ENCODE assay signal across 21 mouse cellular contexts in the genomic region with DNA sequence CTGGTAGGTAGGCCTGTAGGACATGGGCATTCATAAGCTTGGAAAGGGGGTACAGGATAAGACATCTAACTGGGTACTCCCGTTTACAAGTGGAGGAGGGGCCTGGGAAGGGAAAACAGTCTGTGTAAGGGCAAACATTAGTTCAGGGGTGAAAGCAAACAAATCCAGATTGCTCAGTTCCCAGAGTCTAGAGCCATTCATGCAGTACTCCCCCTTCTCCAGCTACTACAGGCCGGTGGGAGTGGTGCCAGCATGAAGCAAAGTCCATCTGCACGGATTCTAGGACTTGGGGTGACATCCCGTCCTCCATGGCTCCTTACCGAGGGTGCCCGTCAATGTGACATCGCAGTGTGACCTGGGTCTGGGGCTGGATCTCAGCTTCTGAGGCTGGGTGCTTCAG. TPM values are rescaled to one million over a fixed set of nuclear protein-coding genes. Genes with fewer than 3 reads are reported as not detected.
DNase-seq lines count a peak whose midpoint lies in the region; ATAC-seq lines count a peak whose summit lies in the region.
"Had no signal": no experiment of that assay in that cellular context is flagged by ENCODE, and none has a peak within 500 bp of the region (broad histone marks: within the 10 kb centered on the region; RNA-seq: fewer than 3 reads in every experiment).

No protein-coding gene starts in this region.

- peaks cover 20% of the 10 kb centered on the region; the same call in 1 of the 2 replicates for H3K4me1 ChIP-seq in intestine, embryonic 16.5 days (ENCODE audit: control insufficient read depth, insufficient read depth, low read length)
- peaks cover 34% of the 10 kb centered on the region; the same call in 1 of the 2 replicates for H3K4me1 ChIP-seq in liver, embryonic 12.5 days
- H3K4me1 ChIP-seq in stomach, embryonic 14.5 days (ENCODE audit: control insufficient read depth, insufficient read depth, low read length) = 0 out of 2 replicates have a peak, but pooled peaks cover 8% of the 10 kb centered on the region
- H3K4me1 ChIP-seq in forebrain, embryonic 12.5 days = peaks cover 9% of the 10 kb centered on the region
- no peaks in the 10 kb centered on the region for H3K4me1 ChIP-seq in forebrain, embryonic 15.5 days

- H3K27ac ChIP-seq in intestine, embryonic 16.5 days (ENCODE audit: low read length) = no peak overlapping the region
- H3K27ac ChIP-seq in liver, embryonic 12.5 days = peak overlapping the region; percentile 67
- peak overlapping the region; percentile 62; the same call in 1 of the 2 replicates for H3K27ac ChIP-seq in stomach, embryonic 14.5 days (ENCODE audit: low read length)
- no peak overlapping the region for H3K27ac ChIP-seq in forebrain, embryonic 12.5 days
- no peak overlapping the region for H3K27ac ChIP-seq in forebrain, embryonic 15.5 days (replicated peaks)
- H3K27ac ChIP-seq: embryonic facial prominence, embryonic 10.5 days; forebrain, embryonic 10.5 days; heart, embryonic 15.5 days; hindbrain, embryonic 14.5 days; limb, embryonic 10.5 days; midbrain, embryonic 10.5 days; neural tube, embryonic 13.5 days had no signal

- no peak overlapping the region for H3K4me3 ChIP-seq in intestine, embryonic 16.5 days (ENCODE audit: low read length)
- H3K4me3 ChIP-seq in liver, embryonic 12.5 days = no peak overlapping the region
- H3K4me3 ChIP-seq in stomach, embryonic 14.5 days (ENCODE audit: low read depth, low read length) = no peak overlapping the region
- no peak overlapping the region for H3K4me3 ChIP-seq in forebrain, embryonic 12.5 days (replicated peaks)
- no peak overlapping the region for H3K4me3 ChIP-seq in forebrain, embryonic 15.5 days
- H3K4me3 ChIP-seq: embryonic facial prominence, embryonic 10.5 days; forebrain, embryonic 10.5 days; heart, embryonic 15.5 days; limb, embryonic 10.5 days; midbrain, embryonic 10.5 days; myocyte; neural tube, embryonic 13.5 days had no signal

- no peaks in the 10 kb centered on the region for H3K9me3 ChIP-seq in intestine, embryonic 16.5 days (ENCODE audit: control insufficient read depth, low read length)
- no peaks in the 10 kb centered on the region for H3K9me3 ChIP-seq in liver, embryonic 12.5 days (replicated peaks)
- no peaks in the 10 kb centered on the region for H3K9me3 ChIP-seq in stomach, embryonic 14.5 days (ENCODE audit: control insufficient read depth, low read depth, low read length)
- H3K9me3 ChIP-seq in forebrain, embryonic 12.5 days = no peaks in the 10 kb centered on the region
- no peaks in the 10 kb centered on the region for H3K9me3 ChIP-seq in forebrain, embryonic 15.5 days
- H3K9me3 ChIP-seq: embryonic facial prominence, embryonic 10.5 days; forebrain, embryonic 10.5 days; heart, embryonic 15.5 days; limb, embryonic 10.5 days; midbrain, embryonic 10.5 days; neural tube, embryonic 13.5 days had no signal

- no peak overlapping the region; the same call in 1 of the 2 replicates for H3K9ac ChIP-seq in intestine, embryonic 16.5 days (ENCODE audit: low read depth, low read length)
- no peak overlapping the region for H3K9ac ChIP-seq in liver, embryonic 12.5 days
- no peak overlapping the region for H3K9ac ChIP-seq in stomach, embryonic 14.5 days (replicated peaks; ENCODE audit: low read depth, low read length)
- H3K9ac ChIP-seq in forebrain, embryonic 12.5 days = no peak overlapping the region
- no peak overlapping the region for H3K9ac ChIP-seq in forebrain, embryonic 15.5 days (replicated peaks)
- H3K9ac ChIP-seq: heart, embryonic 15.5 days; hindbrain, embryonic 14.5 days; neural tube, embryonic 13.5 days had no signal

- H3K4me2 ChIP-seq in intestine, embryonic 16.5 days (ENCODE audit: low read depth, low read length) = no peak overlapping the region
- H3K4me2 ChIP-seq in liver, embryonic 12.5 days = no peak overlapping the region
- H3K4me2 ChIP-seq in stomach, embryonic 14.5 days (replicated peaks; ENCODE audit: low read depth, low read length) = no peak overlapping the region
- no peak overlapping the region for H3K4me2 ChIP-seq in forebrain, embryonic 12.5 days
- no peak overlapping the region for H3K4me2 ChIP-seq in forebrain, embryonic 15.5 days (replicated peaks)
- H3K4me2 ChIP-seq: heart, embryonic 15.5 days; hindbrain, embryonic 14.5 days; neural tube, embryonic 13.5 days had no signal

- ATAC-seq in intestine, embryonic 16.5 days = peak; percentile 75
- peak; percentile 52 for ATAC-seq in liver, embryonic 12.5 days
- ATAC-seq in stomach, embryonic 14.5 days (ENCODE audit: insufficient number of reproducible peaks, insufficient read depth, low FRiP score, low read depth) = peak; percentile 68
- ATAC-seq in forebrain, embryonic 12.5 days (ENCODE audit: low FRiP score) = no peak
- ATAC-seq in forebrain, embryonic 15.5 days (replicated peaks) = no peak
- ATAC-seq: CD4-positive, CD25-positive, alpha-beta regulatory T cell, adult 4 months; inflammation-experienced regulatory T-cells, adult 6 months; midbrain, embryonic 16.5 days had no signal

- peak; percentile 9 for DNase-seq in kidney, adult 18-20 months
- no peak for DNase-seq in kidney, postnatal 4 days
- DNase-seq: adrenal gland, postnatal 14 days; heart, postnatal 36 days; thymus, postnatal 14 days had no signal

- peaks cover 15% of the 10 kb centered on the region for H3K36me3 ChIP-seq in intestine, embryonic 16.5 days (ENCODE audit: control insufficient read depth, insufficient read depth, low read length)
- H3K36me3 ChIP-seq in liver, embryonic 12.5 days = peaks cover 11% of the 10 kb centered on the region
- peaks cover 40% of the 10 kb centered on the region for H3K36me3 ChIP-seq in stomach, embryonic 14.5 days (ENCODE audit: control insufficient read depth, insufficient read depth, low read length)
- H3K36me3 ChIP-seq in forebrain, embryonic 12.5 days (replicated peaks) = peaks cover 52% of the 10 kb centered on the region
- peaks cover 25% of the 10 kb centered on the region for H3K36me3 ChIP-seq in forebrain, embryonic 15.5 days

- H3K27me3 ChIP-seq in intestine, embryonic 16.5 days (replicated peaks; ENCODE audit: control insufficient read depth, insufficient read depth, low read length) = no peaks in the 10 kb centered on the region
- no peaks in the 10 kb centered on the region for H3K27me3 ChIP-seq in liver, embryonic 12.5 days (replicated peaks)
- H3K27me3 ChIP-seq in stomach, embryonic 14.5 days (ENCODE audit: control insufficient read depth, insufficient read depth, low read length) = no peaks in the 10 kb centered on the region
- H3K27me3 ChIP-seq in forebrain, embryonic 12.5 days = no peaks in the 10 kb centered on the region
- H3K27me3 ChIP-seq in forebrain, embryonic 15.5 days = no peaks in the 10 kb centered on the region
- H3K27me3 ChIP-seq: heart, embryonic 15.5 days; neural tube, embryonic 13.5 days had no signal

- 61% methylated on average over 7 of the region's 7 CpGs for WGBS in intestine, embryonic 16.5 days
- 68% methylated on average over 7 of the region's 7 CpGs for WGBS in liver, embryonic 12.5 days (ENCODE audit: insufficient replicate concordance)
- 60% methylated on average over 7 of the region's 7 CpGs for WGBS in stomach, embryonic 14.5 days
- 96% methylated on average over 7 of the region's 7 CpGs for WGBS in forebrain, embryonic 12.5 days
- 89% methylated on average over 7 of the region's 7 CpGs for WGBS in forebrain, embryonic 15.5 days

RNA-seq across cellular contexts. Expression of a gene that starts 34.5 kb away (rescaled TPM):
- polyA plus RNA-seq in intestine, embryonic 16.5 days (2015; fragmentation: Nextera tagmentation; extraction: Ambion mirVana) = 4.9 and 5.9 TPM in 2 replicates
- 6.6 and 6.8 TPM in 2 replicates for polyA plus RNA-seq in liver, embryonic 12.5 days (2016; fragmentation: Nextera tagmentation; extraction: Ambion mirVana)
- polyA plus RNA-seq in stomach, embryonic 14.5 days (2014; fragmentation: Nextera tagmentation; extraction: Ambion mirVana) = 12.2 and 15.7 TPM in 2 replicates
- polyA plus RNA-seq in forebrain, embryonic 12.5 days (2016; fragmentation: Nextera tagmentation; extraction: Ambion mirVana) = 5.0 TPM in 2 replicates
- polyA plus RNA-seq in forebrain, embryonic 15.5 days (2015; fragmentation: Nextera tagmentation; extraction: Ambion mirVana) = 3.3 and 5.4 TPM in 2 replicates

RNA-seq across cellular contexts. Expression of a gene that starts 38.9 kb away (rescaled TPM):
- polyA plus RNA-seq in intestine, embryonic 16.5 days (2015; fragmentation: Nextera tagmentation; extraction: Ambion mirVana) = 53.2 and 54.4 TPM in 2 replicates
- polyA plus RNA-seq in liver, embryonic 12.5 days (2016; fragmentation: Nextera tagmentation; extraction: Ambion mirVana) = 16.8 and 17.7 TPM in 2 replicates
- 37.6 and 45.2 TPM in 2 replicates for polyA plus RNA-seq in stomach, embryonic 14.5 days (2014; fragmentation: Nextera tagmentation; extraction: Ambion mirVana)
- polyA plus RNA-seq in forebrain, embryonic 12.5 days (2016; fragmentation: Nextera tagmentation; extraction: Ambion mirVana) = 55.3 and 56.4 TPM in 2 replicates
- 32.1 and 33.0 TPM in 2 replicates for polyA plus RNA-seq in forebrain, embryonic 15.5 days (2015; fragmentation: Nextera tagmentation; extraction: Ambion mirVana)
- polyA plus RNA-seq: CD4-positive, CD25-positive, alpha-beta regulatory T cell, adult 4 months; inflammation-experienced regulatory T-cells, adult 6 months had no signal

RNA-seq across cellular contexts. Expression of a gene that starts 44.3 kb away (rescaled TPM):
- 2.8 and 3.0 TPM in 2 replicates for polyA plus RNA-seq in intestine, embryonic 16.5 days (2015; fragmentation: Nextera tagmentation; extraction: Ambion mirVana)
- polyA plus RNA-seq in liver, embryonic 12.5 days (2016; fragmentation: Nextera tagmentation; extraction: Ambion mirVana) = 0.69 and 0.93 TPM in 2 replicates
- 3.6 and 5.6 TPM in 2 replicates for polyA plus RNA-seq in stomach, embryonic 14.5 days (2014; fragmentation: Nextera tagmentation; extraction: Ambion mirVana)
- polyA plus RNA-seq in forebrain, embryonic 12.5 days (2016; fragmentation: Nextera tagmentation; extraction: Ambion mirVana) = 9.8 and 11.3 TPM in 2 replicates
- 16.8 and 17.4 TPM in 2 replicates for polyA plus RNA-seq in forebrain, embryonic 15.5 days (2015; fragmentation: Nextera tagmentation; extraction: Ambion mirVana)

RNA-seq across cellular contexts. Expression of a gene that starts 55.4 kb away (rescaled TPM):
- polyA plus RNA-seq in intestine, embryonic 16.5 days (2015; fragmentation: Nextera tagmentation; extraction: Ambion mirVana) = 93.7 and 104 TPM in 2 replicates
- polyA plus RNA-seq in liver, embryonic 12.5 days (2016; fragmentation: Nextera tagmentation; extraction: Ambion mirVana) = 6.3 and 6.6 TPM in 2 replicates
- polyA plus RNA-seq in stomach, embryonic 14.5 days (2014; fragmentation: Nextera tagmentation; extraction: Ambion mirVana) = 31.0 and 32.3 TPM in 2 replicates
- 39.0 and 42.5 TPM in 2 replicates for polyA plus RNA-seq in forebrain, embryonic 12.5 days (2016; fragmentation: Nextera tagmentation; extraction: Ambion mirVana)
- polyA plus RNA-seq in forebrain, embryonic 15.5 days (2015; fragmentation: Nextera tagmentation; extraction: Ambion mirVana) = 41.4 and 45.1 TPM in 2 replicates

RNA-seq across cellular contexts. Expression of a gene that starts 55.6 kb away (rescaled TPM):
- polyA plus RNA-seq in intestine, embryonic 16.5 days (2015; fragmentation: Nextera tagmentation; extraction: Ambion mirVana) = 164 and 170 TPM in 2 replicates
- polyA plus RNA-seq in liver, embryonic 12.5 days (2016; fragmentation: Nextera tagmentation; extraction: Ambion mirVana) = 95.0 and 106 TPM in 2 replicates
- polyA plus RNA-seq in stomach, embryonic 14.5 days (2014; fragmentation: Nextera tagmentation; extraction: Ambion mirVana) = 99.2 and 104 TPM in 2 replicates
- 76.6 and 102 TPM in 2 replicates for polyA plus RNA-seq in forebrain, embryonic 12.5 days (2016; fragmentation: Nextera tagmentation; extraction: Ambion mirVana)
- 73.7 and 81.9 TPM in 2 replicates for polyA plus RNA-seq in forebrain, embryonic 15.5 days (2015; fragmentation: Nextera tagmentation; extraction: Ambion mirVana)

Comparison
In these comparisons a context has a peak if more than half of its experiments do, and no peak if none do; other contexts are left out.
1. ATAC-seq: peak in intestine, embryonic 16.5 days (single experiment), liver, embryonic 12.5 days (single experiment) and stomach, embryonic 14.5 days (single experiment); none in forebrain, embryonic 12.5 days (single experiment) and forebrain, embryonic 15.5 days (single experiment).
2. H3K27ac ChIP-seq: peak in liver, embryonic 12.5 days (single experiment) and stomach, embryonic 14.5 days (single experiment); none in intestine, embryonic 16.5 days (single experiment), forebrain, embryonic 12.5 days (single experiment) and forebrain, embryonic 15.5 days (single experiment).